Mouse (Mus musculus) bone marrow macrophage, adult 2 months (primary cell): ENCODE results near the gene Hoxd4.

ENCODE experiments used
- CTCF ChIP-seq: IDR thresholded peaks from 2 replicates; pipeline ENCODE4 v1.5.1; 2012; ENCODE audit warnings: low read depth, mild to moderate bottlenecking, low read length, moderate library complexity
- POLR2A ChIP-seq: IDR thresholded peaks from 2 replicates; pipeline ENCODE4 v1.6.1; 2012; ENCODE audit warnings: mild to moderate bottlenecking, low read depth, low read length, borderline replicate concordance

- TF ChIP-seq CTCF (no peak), POLR2A (no peak)
These were observed 14.1 kb upstream of the Hoxd4 start, which contains the start of gene Hoxd9 for GRCm38 (mm10) chr2:74697567-74698121.
